Mouse (Mus musculus) left cerebral cortex, adult 2 months (tissue): ENCODE results near the gene Oxct2b. TPM values are rescaled to one million over a fixed set of nuclear protein-coding genes. Genes with fewer than 3 reads are reported as not detected.
A peak's percentile ranks its signal among the peaks of the same experiment; 100 is the strongest.

ENCODE experiments used
- DNase-seq, 2 experiments: peaks; one replicate each; pipeline ENCODE4 v3.0.0; 2021 to 2022; ENCODE audit warnings: low spot score in 2 of 2, mixed read lengths in 1 of 2; ENCODE audit errors: extremely low spot score in 1 of 2
- H3K27ac ChIP-seq: fragments of 200-600 bp; 2 replicates; pipeline ENCODE4 v1.8.1; 2022
- H3K4me3 ChIP-seq: fragments of 200-600 bp; 2 replicates; pipeline ENCODE4 v1.8.1; 2022
- CTCF ChIP-seq: fragments of 200-600 bp; IDR thresholded peaks from 2 replicates; pipeline ENCODE4 v1.8.1; 2022; ENCODE audit warnings: antibody characterized with exemption, mild to moderate bottlenecking, moderate library complexity
- intact Hi-C: fragments of 180-260 bp; cut with DNase I; formaldehyde crosslinking; loops from one replicate; pipeline ENCODE4 v1.15.1; 2025
- long read RNA-seq, 2 experiments: library from polyadenylated mRNA; stranded (forward); transcript quantifications; one replicate each; pipeline ENCODE4 v2.0.0; 2021; ENCODE audit warnings: borderline mapping rate in 2 of 2
- total RNA-seq, 2 experiments: library from RNA; stranded (reverse); gene quantifications; 2 replicates each; pipeline ENCODE4 v1.2.3; 2021

The Oxct2b gene
- under 1 TPM; 0.25 to 0.30 TPM for total RNA-seq
- long read RNA-seq, experiment 1: 0 reads
- long read RNA-seq, experiment 2: 0 reads

GRCm38 (mm10) chr4:123116011-123116410 lies at the start of gene Oxct2b:
Oxct2b (plus strand) TSS chr4:123116266.
- DNase-seq: no peak
- Histone ChIP-seq H3K27ac (no peak within 1 kb of the TSS), H3K4me3 (peak within 1 kb of the TSS; percentile 26)
- intact Hi-C loops: no loop called here
- TF ChIP-seq CTCF: no peak

GRCm38 (mm10) chr4:123068646-123069045 lies 47.4 kb upstream of the Oxct2b start:
- Histone ChIP-seq H3K27ac (no peak overlapping the region), H3K4me3 (no peak overlapping the region)
- intact Hi-C loops: no loop called here
- TF ChIP-seq CTCF: no peak
- DNase-seq: no peak

GRCm38 (mm10) chr4:123071266-123071966 lies 44.6 kb upstream of the Oxct2b start:
- Histone ChIP-seq H3K4me3 (no peak overlapping the region), H3K27ac (no peak overlapping the region)
- no peak for DNase-seq
- TF ChIP-seq CTCF: peak; percentile 36
- intact Hi-C loops: no loop called here

GRCm38 (mm10) chr4:123076928-123077327 lies 39.1 kb upstream of the Oxct2b start:
- H3K27ac ChIP-seq: no peak overlapping the region
- DNase-seq: no peak
- intact Hi-C loops: no loop called here
- no peak overlapping the region for H3K4me3 ChIP-seq
- no peak for TF ChIP-seq CTCF

GRCm38 (mm10) chr4:123078231-123078630 lies 37.8 kb upstream of the Oxct2b start:
- TF ChIP-seq CTCF: no peak
- intact Hi-C loops: no loop called here
- DNase-seq: no peak
- no peak overlapping the region for H3K27ac ChIP-seq
- H3K4me3 ChIP-seq: no peak overlapping the region

GRCm38 (mm10) chr4:123080791-123081190 lies 35.3 kb upstream of the Oxct2b start:
- H3K27ac ChIP-seq: no peak overlapping the region

GRCm38 (mm10) chr4:123082283-123083163 lies 33.5 kb upstream of the Oxct2b start:
- intact Hi-C loops: loop anchor here (1.0 to 5.0 kb wide), 3 partner anchors 87 to 275 kb away; partner anchors contain the start of gene Mycl
- TF ChIP-seq CTCF: peak; percentile 90
- no peak overlapping the region for H3K27ac ChIP-seq
- DNase-seq: peak; percentile 63 to 71
- H3K4me3 ChIP-seq: no peak overlapping the region

More at GRCm38 (mm10) chr4:123080791-123081190, 35.3 kb upstream of the Oxct2b start:
- no peak for TF ChIP-seq CTCF
- peak in 1 of 2 experiments; percentile 54 for DNase-seq
- intact Hi-C loops: loop anchor here (5.0 kb wide), 1 partner anchor 273 kb away; no protein-coding TSS in a partner anchor
- H3K4me3 ChIP-seq: no peak overlapping the region

GRCm38 (mm10) chr4:123083323-123083902 lies 32.7 kb upstream of the Oxct2b start:
- intact Hi-C loops: loop anchor here (1.0 to 5.0 kb wide), 3 partner anchors 88 to 276 kb away; partner anchors contain the start of gene Mycl
- no peak overlapping the region for H3K27ac ChIP-seq
- no peak for TF ChIP-seq CTCF
- no peak for DNase-seq
- H3K4me3 ChIP-seq: no peak overlapping the region

GRCm38 (mm10) chr4:123085290-123085689 lies 30.8 kb upstream of the Oxct2b start:
- intact Hi-C loops: no loop called here

GRCm38 (mm10) chr4:123086381-123086780 lies 29.7 kb upstream of the Oxct2b start:
- Histone ChIP-seq H3K27ac (no peak overlapping the region), H3K4me3 (no peak overlapping the region)
- TF ChIP-seq CTCF: peak; percentile 13; the same call in 1 of the 2 replicates
- no peak for DNase-seq
- intact Hi-C loops: no loop called here

More at GRCm38 (mm10) chr4:123085290-123085689, 30.8 kb upstream of the Oxct2b start:
- no peak overlapping the region for H3K27ac ChIP-seq
- no peak for DNase-seq
- no peak overlapping the region for H3K4me3 ChIP-seq
- no peak for TF ChIP-seq CTCF

GRCm38 (mm10) chr4:123092621-123093020 lies 23.4 kb upstream of the Oxct2b start:
- no peak for DNase-seq
- TF ChIP-seq CTCF: no peak
- intact Hi-C loops: no loop called here
- no peak overlapping the region for H3K27ac ChIP-seq
- no peak overlapping the region for H3K4me3 ChIP-seq
